Mouse (Mus musculus): Measurements from ENCODE around the gene Olfr1420. TPM values are rescaled to one million over a fixed set of nuclear protein-coding genes. Genes with fewer than 3 reads are reported as not detected.
"Not testable (repeated sequence)": the region's sequence is repeated elsewhere in the genome, so short reads cannot be mapped to it uniquely, and the experiment has no call there.

The Olfr1420 gene
- polyA plus RNA-seq, 1 experiment from 2014 or later: 0.06 TPM

DNA sequence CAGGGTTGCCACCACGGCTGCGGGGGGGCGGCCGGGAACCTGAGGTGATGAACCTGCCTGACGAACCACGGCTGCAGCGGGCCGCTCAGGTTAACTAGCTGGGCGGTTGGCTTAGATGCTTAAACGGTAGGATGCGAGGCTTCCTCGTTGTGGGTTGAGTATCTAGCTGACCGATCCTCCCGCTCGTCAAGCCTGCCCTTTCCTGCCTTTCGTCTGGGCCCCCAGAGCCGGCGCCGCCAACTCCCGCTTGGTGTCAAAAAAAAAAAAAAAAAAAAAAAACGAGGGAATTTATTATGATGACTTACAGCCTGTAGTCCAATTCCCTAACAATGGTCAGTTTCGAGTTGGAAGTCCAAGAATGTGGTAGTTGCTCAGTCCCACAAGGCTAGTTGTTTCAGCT is 8.0 kb upstream of the Olfr1420 start:
- not testable (repeated sequence) for ATAC-seq (ENCODE audit: insufficient read depth, low FRiP score); H3K9me3 ChIP-seq (replicated peaks; ENCODE audit: control insufficient read depth, low read length); H3K4me3 ChIP-seq (replicated peaks; ENCODE audit: low read length); H3K4me1 ChIP-seq (ENCODE audit: control insufficient read depth, insufficient read depth, low read length); H3K9ac ChIP-seq (ENCODE audit: low read length); H3K27me3 ChIP-seq (ENCODE audit: control insufficient read depth, insufficient read depth, low read length); H3K36me3 ChIP-seq (ENCODE audit: control insufficient read depth, insufficient read depth, low read length); H3K27ac ChIP-seq (ENCODE audit: low read length)
- WGBS: 49% methylated on average over 20 of the region's 22 CpGs
- H3K4me2 ChIP-seq (ENCODE audit: low read depth, low read length): peak overlapping the region; percentile 14; the same call in 1 of the 2 replicates

DNA sequence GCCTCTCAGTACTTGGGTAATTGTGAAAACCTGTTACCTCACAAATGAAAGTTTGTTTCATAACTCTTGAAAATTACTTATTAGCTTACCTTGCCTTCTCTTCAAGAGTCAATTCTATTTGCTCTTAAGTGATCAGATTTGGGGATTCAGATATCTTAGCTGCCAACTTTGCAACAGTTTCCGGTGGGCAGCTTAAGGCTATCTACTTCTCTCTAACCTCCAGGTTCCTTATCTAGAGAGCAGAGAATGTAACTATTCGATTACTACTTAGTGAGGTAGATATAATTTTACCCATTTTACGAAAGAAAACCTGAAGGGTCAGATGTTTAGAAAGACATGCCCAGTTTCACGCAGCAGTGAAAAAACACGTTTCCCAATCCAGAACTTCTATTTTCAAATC is 24.7 kb downstream of the Olfr1420 start:
- Histone ChIP-seq H3K27me3 (ENCODE audit: control insufficient read depth, insufficient read depth, low read length) (no peaks in the 10 kb centered on the region), H3K9me3 (replicated peaks; ENCODE audit: control insufficient read depth, low read length) (no peaks in the 10 kb centered on the region), H3K9ac (ENCODE audit: low read length) (no peak overlapping the region), H3K4me1 (ENCODE audit: control insufficient read depth, insufficient read depth, low read length) (peaks cover 5% of the 10 kb centered on the region; the same call in 1 of the 2 replicates), H3K36me3 (ENCODE audit: control insufficient read depth, insufficient read depth, low read length) (no peaks in the 10 kb centered on the region), H3K4me3 (replicated peaks; ENCODE audit: low read length) (peak overlapping the region; percentile 74), H3K27ac (ENCODE audit: low read length) (no peak overlapping the region), H3K4me2 (ENCODE audit: low read depth, low read length) (peak overlapping the region; percentile 73)
- 87% methylated on average over 5 of the region's 5 CpGs for WGBS
- ATAC-seq (ENCODE audit: insufficient read depth, low FRiP score): no peak

DNA sequence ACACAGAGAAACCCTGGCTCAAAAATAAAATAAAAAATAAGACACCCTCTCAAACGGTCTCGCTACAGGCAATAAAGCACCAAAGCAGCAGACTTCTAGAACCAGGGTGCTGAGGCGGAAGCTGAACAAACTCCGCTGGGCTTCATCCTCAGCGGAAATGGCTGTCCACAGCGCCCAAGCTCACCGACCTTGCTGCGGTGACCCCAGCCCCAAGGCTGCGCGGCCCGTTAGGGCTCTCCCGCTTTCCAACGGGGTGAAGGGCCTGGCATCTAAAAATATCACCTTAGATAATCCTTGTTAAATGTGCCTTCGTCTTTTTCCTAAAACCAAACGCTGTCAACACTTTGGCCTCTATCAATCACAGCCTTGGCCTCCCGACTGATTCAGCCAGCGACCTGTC is 25.2 kb downstream of the Olfr1420 start:
- Histone ChIP-seq H3K9ac (ENCODE audit: low read length) (peak overlapping the region; percentile 68), H3K9me3 (replicated peaks; ENCODE audit: control insufficient read depth, low read length) (no peaks in the 10 kb centered on the region), H3K27ac (ENCODE audit: low read length) (peak overlapping the region; percentile 78), H3K4me3 (replicated peaks; ENCODE audit: low read length) (peak overlapping the region; percentile 74), H3K4me1 (ENCODE audit: control insufficient read depth, insufficient read depth, low read length) (peaks cover 8% of the 10 kb centered on the region), H3K27me3 (ENCODE audit: control insufficient read depth, insufficient read depth, low read length) (no peaks in the 10 kb centered on the region), H3K36me3 (ENCODE audit: control insufficient read depth, insufficient read depth, low read length) (no peaks in the 10 kb centered on the region), H3K4me2 (ENCODE audit: low read depth, low read length) (peak overlapping the region; percentile 73)
- WGBS: 4% methylated on average over 17 of the region's 17 CpGs
- peak; percentile 28; the same call in 1 of the 2 replicates for ATAC-seq (ENCODE audit: insufficient read depth, low FRiP score)

DNA sequence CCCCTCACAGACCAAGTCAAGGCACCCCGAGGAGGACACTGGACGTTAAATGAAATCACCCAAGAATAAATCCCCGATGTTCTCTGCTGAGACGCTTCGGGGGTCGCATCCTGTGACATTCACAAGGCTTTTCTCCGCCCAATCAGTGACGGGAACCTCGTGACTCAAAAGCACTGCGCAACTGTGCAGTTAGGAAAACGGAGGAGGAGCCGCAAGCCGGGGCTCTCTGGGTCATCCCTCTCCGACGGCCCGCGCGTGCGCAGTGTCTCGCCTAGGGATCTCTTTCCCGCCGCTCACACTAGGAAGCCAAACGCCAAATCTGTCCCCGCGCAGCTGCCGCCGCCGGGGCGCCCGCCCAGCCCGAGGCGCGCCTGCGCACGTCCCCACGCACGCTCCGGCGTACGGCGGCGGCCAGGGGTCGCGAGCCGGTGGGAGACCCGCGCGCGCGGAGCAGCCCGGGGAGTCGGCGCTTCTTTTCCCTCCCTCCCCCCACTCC is 25.7 kb downstream of the Olfr1420 start, which contains the start of gene Patl1:
Gene Patl1, plus strand, starts transcription at position 363 of the 496 bp plus-strand sequence.
- Histone ChIP-seq H3K4me1 (ENCODE audit: control insufficient read depth, insufficient read depth, low read length) (peaks cover 8% of the 10 kb centered on the region), H3K36me3 (ENCODE audit: control insufficient read depth, insufficient read depth, low read length) (no peaks in the 10 kb centered on the region), H3K27me3 (ENCODE audit: control insufficient read depth, insufficient read depth, low read length) (no peaks in the 10 kb centered on the region), H3K9ac (ENCODE audit: low read length) (peak within 1 kb of the TSS; percentile 84), H3K4me3 (replicated peaks; ENCODE audit: low read length) (peak within 1 kb of the TSS; percentile 74), H3K4me2 (ENCODE audit: low read depth, low read length) (peak within 1 kb of the TSS; percentile 73), H3K9me3 (replicated peaks; ENCODE audit: control insufficient read depth, low read length) (no peaks in the 10 kb centered on the region), H3K27ac (ENCODE audit: low read length) (peak within 1 kb of the TSS; percentile 86)
- peak; percentile 98 for ATAC-seq (ENCODE audit: insufficient read depth, low FRiP score)
- under 1% methylated on average over 47 of the region's 53 CpGs for WGBS

DNA sequence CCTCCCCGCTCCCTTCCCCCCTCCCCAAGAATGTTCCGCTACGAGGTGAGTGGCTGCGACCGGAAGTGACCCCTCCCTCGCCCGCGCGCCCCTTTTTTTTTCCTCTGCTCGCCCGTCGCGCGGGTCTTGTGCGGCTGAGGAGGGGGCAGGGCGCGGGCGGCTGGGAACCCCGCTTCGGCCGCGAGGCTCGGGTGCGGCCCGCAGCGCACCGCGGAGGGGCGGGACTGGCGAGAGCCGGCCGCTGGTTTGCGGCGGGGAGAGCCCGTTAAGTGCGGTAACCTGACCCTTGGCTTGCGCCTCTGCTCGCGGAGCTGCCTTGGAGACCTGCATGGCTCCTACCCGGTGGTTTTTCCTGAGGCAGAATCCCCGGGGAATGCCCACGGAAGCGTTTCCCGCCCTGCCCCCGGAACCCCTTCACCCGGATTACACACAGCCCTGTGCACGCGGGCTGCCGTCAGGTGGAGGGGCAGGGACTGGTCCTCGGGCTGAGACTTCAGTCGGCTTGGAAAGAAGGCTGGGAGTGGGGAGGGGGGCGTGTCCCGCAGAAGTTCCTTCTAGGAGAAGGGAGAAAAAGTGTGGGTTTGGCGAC is 26.3 kb downstream of the Olfr1420 start:
- Histone ChIP-seq H3K27me3 (ENCODE audit: control insufficient read depth, insufficient read depth, low read length) (no peaks in the 10 kb centered on the region), H3K36me3 (ENCODE audit: control insufficient read depth, insufficient read depth, low read length) (no peaks in the 10 kb centered on the region), H3K27ac (ENCODE audit: low read length) (peak overlapping the region; percentile 86), H3K9me3 (replicated peaks; ENCODE audit: control insufficient read depth, low read length) (no peaks in the 10 kb centered on the region), H3K9ac (ENCODE audit: low read length) (peak overlapping the region; percentile 84), H3K4me1 (ENCODE audit: control insufficient read depth, insufficient read depth, low read length) (peaks cover 8% of the 10 kb centered on the region), H3K4me2 (ENCODE audit: low read depth, low read length) (peak overlapping the region; percentile 70), H3K4me3 (replicated peaks; ENCODE audit: low read length) (peak overlapping the region; percentile 74)
- under 1% methylated on average over 51 of the region's 54 CpGs for WGBS
- ATAC-seq (ENCODE audit: insufficient read depth, low FRiP score): peak; percentile 54

DNA sequence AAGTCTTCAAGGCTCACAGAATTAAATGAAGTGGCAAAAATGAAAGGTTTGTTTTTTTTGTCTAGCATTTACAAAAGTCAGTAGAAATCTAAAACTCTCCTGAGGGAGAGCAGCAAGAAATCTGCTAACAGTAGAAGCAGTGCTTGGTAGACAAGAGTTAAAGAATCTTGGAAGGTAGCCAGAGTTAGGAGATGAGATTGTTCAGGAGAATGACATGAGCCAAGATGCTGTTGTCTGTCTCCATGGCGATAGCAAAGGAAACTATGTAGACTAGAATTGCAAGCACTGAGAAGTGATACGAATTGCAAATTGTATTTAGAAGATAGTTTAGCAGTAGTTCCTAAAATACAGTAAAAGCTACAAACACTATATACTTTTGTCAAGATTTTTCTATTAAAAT is 29.4 kb downstream of the Olfr1420 start:
- Histone ChIP-seq H3K4me1 (ENCODE audit: control insufficient read depth, insufficient read depth, low read length) (peaks cover 8% of the 10 kb centered on the region), H3K4me2 (ENCODE audit: low read depth, low read length) (no peak overlapping the region), H3K27me3 (ENCODE audit: control insufficient read depth, insufficient read depth, low read length) (no peaks in the 10 kb centered on the region), H3K27ac (ENCODE audit: low read length) (no peak overlapping the region), H3K36me3 (ENCODE audit: control insufficient read depth, insufficient read depth, low read length) (peaks cover 2% of the 10 kb centered on the region; the same call in 1 of the 2 replicates), H3K4me3 (replicated peaks; ENCODE audit: low read length) (no peak overlapping the region), H3K9me3 (replicated peaks; ENCODE audit: control insufficient read depth, low read length) (no peaks in the 10 kb centered on the region), H3K9ac (ENCODE audit: low read length) (no peak overlapping the region)
- no peak for ATAC-seq (ENCODE audit: insufficient read depth, low FRiP score)
- 14% methylated on average over 2 of the region's 2 CpGs for WGBS

DNA sequence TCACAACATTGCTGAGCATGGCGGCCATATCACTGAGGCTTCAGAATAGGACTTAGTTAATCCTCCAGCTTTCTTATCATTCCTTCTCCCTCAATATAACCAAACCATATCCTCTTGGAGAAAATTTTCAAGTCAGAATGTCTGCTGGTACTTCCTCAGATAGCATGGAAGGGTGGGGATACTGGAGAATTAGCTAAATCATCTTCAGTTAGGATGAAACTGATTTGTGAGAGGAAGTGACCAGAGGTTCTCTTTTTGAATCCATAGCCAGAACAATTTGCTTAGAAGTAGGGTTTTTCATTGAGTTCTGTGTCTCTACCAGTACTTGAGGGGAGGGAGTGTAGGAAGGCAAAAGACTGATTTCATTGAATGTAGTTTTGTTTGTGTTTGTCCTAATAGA is 35.7 kb downstream of the Olfr1420 start:
- Histone ChIP-seq H3K36me3 (ENCODE audit: control insufficient read depth, insufficient read depth, low read length) (peaks cover 31% of the 10 kb centered on the region), H3K27ac (ENCODE audit: low read length) (no peak overlapping the region), H3K4me3 (replicated peaks; ENCODE audit: low read length) (no peak overlapping the region), H3K9me3 (replicated peaks; ENCODE audit: control insufficient read depth, low read length) (no peaks in the 10 kb centered on the region), H3K9ac (ENCODE audit: low read length) (no peak overlapping the region), H3K4me1 (ENCODE audit: control insufficient read depth, insufficient read depth, low read length) (no peaks in the 10 kb centered on the region), H3K27me3 (ENCODE audit: control insufficient read depth, insufficient read depth, low read length) (no peaks in the 10 kb centered on the region), H3K4me2 (ENCODE audit: low read depth, low read length) (no peak overlapping the region)
- WGBS: 95% methylated on average over 1 of the region's 1 CpGs
- ATAC-seq (ENCODE audit: insufficient read depth, low FRiP score): no peak

DNA sequence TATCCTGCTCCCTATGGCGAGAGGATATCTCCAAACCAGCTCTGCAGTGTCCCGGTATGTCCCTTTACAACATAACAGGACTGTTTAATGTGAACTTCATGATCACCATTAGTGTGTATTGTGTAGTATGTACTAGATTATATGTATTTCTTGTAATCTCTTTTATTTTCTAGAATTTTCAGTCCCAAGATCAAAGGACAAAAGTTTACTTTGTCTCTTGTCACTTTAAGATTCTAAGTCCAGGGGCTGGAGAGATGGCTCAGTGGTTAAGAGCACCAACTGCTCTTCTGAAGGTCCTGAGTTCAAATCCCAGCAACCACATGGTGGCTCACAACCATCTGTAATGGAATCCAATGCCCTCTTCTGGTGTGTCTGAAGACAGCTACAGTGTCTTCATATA is 36.1 kb downstream of the Olfr1420 start:
- H3K27ac ChIP-seq (ENCODE audit: low read length); H3K27me3 ChIP-seq (ENCODE audit: control insufficient read depth, insufficient read depth, low read length); H3K4me1 ChIP-seq (ENCODE audit: control insufficient read depth, insufficient read depth, low read length); ATAC-seq (ENCODE audit: insufficient read depth, low FRiP score); H3K4me3 ChIP-seq (replicated peaks; ENCODE audit: low read length); H3K9me3 ChIP-seq (replicated peaks; ENCODE audit: control insufficient read depth, low read length); H3K9ac ChIP-seq (ENCODE audit: low read length); H3K4me2 ChIP-seq (ENCODE audit: low read depth, low read length): not testable (repeated sequence)
- 96% methylated on average over 2 of the region's 2 CpGs for WGBS
- H3K36me3 ChIP-seq (ENCODE audit: control insufficient read depth, insufficient read depth, low read length): peaks cover 31% of the 10 kb centered on the region

DNA sequence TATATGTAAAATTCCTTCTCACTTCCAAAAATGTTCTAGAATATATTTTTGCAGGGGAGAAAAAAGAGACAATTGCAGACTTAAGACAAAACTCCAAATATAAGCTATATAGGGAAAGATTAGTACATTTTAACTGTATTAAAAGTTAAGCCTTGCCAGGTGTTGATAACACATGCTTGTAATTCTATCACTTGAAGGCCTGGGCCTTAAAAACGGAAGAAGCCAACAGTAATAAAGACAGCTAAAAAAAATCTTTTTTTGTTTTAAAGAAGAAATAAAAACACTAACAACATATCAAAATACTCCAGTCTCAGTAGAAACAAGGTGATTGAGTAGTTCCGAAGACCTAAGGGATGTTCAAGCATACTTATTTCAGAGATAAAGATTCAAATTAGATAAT is 40.0 kb downstream of the Olfr1420 start:
- no peaks in the 10 kb centered on the region for H3K27me3 ChIP-seq (ENCODE audit: control insufficient read depth, insufficient read depth, low read length)
- H3K4me3 ChIP-seq (replicated peaks; ENCODE audit: low read length): no peak overlapping the region
- no peaks in the 10 kb centered on the region for H3K9me3 ChIP-seq (replicated peaks; ENCODE audit: control insufficient read depth, low read length)
- WGBS: 86% methylated on average over 2 of the region's 2 CpGs
- H3K9ac ChIP-seq (ENCODE audit: low read length): no peak overlapping the region
- peaks cover 28% of the 10 kb centered on the region for H3K36me3 ChIP-seq (ENCODE audit: control insufficient read depth, insufficient read depth, low read length)
- ATAC-seq (ENCODE audit: insufficient read depth, low FRiP score): no peak
- no peaks in the 10 kb centered on the region for H3K4me1 ChIP-seq (ENCODE audit: control insufficient read depth, insufficient read depth, low read length)
- no peak overlapping the region for H3K4me2 ChIP-seq (ENCODE audit: low read depth, low read length)
- H3K27ac ChIP-seq (ENCODE audit: low read length): no peak overlapping the region

Measured in stomach, embryonic 16.5 days (tissue).